Mouse (Mus musculus) cerebellum, adult 2 months (tissue): Measurements from ENCODE around the gene Zfp207.

Experiments
- CTCF ChIP-seq: fragments of 200-500 bp; IDR thresholded peaks from 2 replicates; pipeline ENCODE4 v1.5.1; 2011; ENCODE audit warnings: low read depth, mild to moderate bottlenecking, control low read depth, low read length, moderate library complexity, borderline replicate concordance; ENCODE audit not compliant: insufficient read depth
- POLR2A ChIP-seq: fragments of 200-500 bp; IDR thresholded peaks from 2 replicates; pipeline ENCODE4 v1.6.1; 2011; ENCODE audit warnings: low read length, control low read depth, borderline replicate concordance; ENCODE audit not compliant: insufficient read depth

- TF ChIP-seq POLR2A (no peak), CTCF (no peak)
Observed at GRCm38 (mm10) chr11:80417085-80417484, 34.0 kb downstream of the Zfp207 start.
